Mouse (Mus musculus) spleen, postnatal 36 days (tissue): ENCODE measurements at regions not wholly inside any gene's neighbourhood (a gene's known extent, or its start where the extent isn't known, plus 50 kb on each side); places are given as distances from the start of the nearest gene placed in this dataset.

Experiments
- DNase-seq, 2 experiments: peaks; one replicate each; pipeline ENCODE4 v3.0.0; 2022; ENCODE audit warnings: low spot score in 2 of 2, mixed read lengths in 1 of 2

- no peak for DNase-seq
Observed at GRCm38 (mm10) chr10:122197703-122198102, 100.5 kb upstream of the Rxylt1 start.

- DNase-seq = no peak
Observed at GRCm38 (mm10) chr10:122194139-122194538, 97.0 kb upstream of the Rxylt1 start.

- no peak for DNase-seq
Observed at GRCm38 (mm10) chr10:122193343-122193742, 96.2 kb upstream of the Rxylt1 start.

- no peak for DNase-seq
Observed at GRCm38 (mm10) chr10:122185152-122185745, 88.1 kb upstream of the Rxylt1 start.

GRCm38 (mm10) chr10:122183025-122183424 is 85.9 kb upstream of the Rxylt1 start:
- no peak for DNase-seq

- DNase-seq = no peak
Observed at GRCm38 (mm10) chr10:122149038-122149437, 51.9 kb upstream of the Rxylt1 start.

GRCm38 (mm10) chr10:122148609-122149008 is 51.4 kb upstream of the Rxylt1 start:
- DNase-seq = no peak
